Comparison of ENCODE assay signal across 30 mouse cellular contexts in the genomic region with DNA sequence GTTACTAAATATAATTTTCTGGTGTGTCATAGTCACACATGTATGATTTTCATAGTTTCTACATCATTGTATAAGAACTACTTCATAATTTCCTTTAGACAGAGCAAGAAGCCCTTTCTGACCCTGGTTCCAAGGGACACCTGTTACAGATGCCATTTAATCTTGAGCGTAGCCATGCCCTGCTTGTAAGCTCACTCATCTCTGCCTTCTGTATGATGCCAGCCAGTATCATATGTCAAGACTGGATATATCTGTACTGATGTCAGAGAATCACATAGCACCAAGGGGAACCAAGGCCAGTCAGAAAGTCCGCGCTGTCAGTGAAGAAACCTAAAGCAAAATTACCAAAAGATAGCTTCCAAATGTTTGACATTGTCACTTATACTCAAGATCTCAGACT.
"Had no signal": no experiment of that assay in that cellular context is flagged by ENCODE, and none has a peak within 500 bp of the region (broad histone marks: within the 10 kb centered on the region; RNA-seq: fewer than 3 reads in every experiment).

No protein-coding gene starts in this region.

- DNase-seq: heart, postnatal 10 days; heart, postnatal 14 days; heart, postnatal 36 days; heart, postnatal 4 days; kidney, adult 11 months; kidney, adult 18-20 months; kidney, adult 2 months; kidney, adult 8-10 months; kidney, adult 9 months; kidney, postnatal 10 days; kidney, postnatal 14 days; kidney, postnatal 25 days; kidney, postnatal 36 days; kidney, postnatal 4 days; layer of hippocampus, adult 9-11 months; layer of hippocampus, postnatal 36 days had no signal

- H3K27ac ChIP-seq: heart, embryonic 10.5 days; heart, embryonic 13.5 days; heart, embryonic 15.5 days; hindbrain, embryonic 10.5 days; hindbrain, embryonic 12.5 days; hindbrain, embryonic 13.5 days; hindbrain, embryonic 14.5 days; hindbrain, embryonic 15.5 days; hindbrain, postnatal 0 days; intestine, embryonic 15.5 days; kidney, embryonic 15.5 days; kidney, postnatal 0 days; layer of hippocampus, adult 2 months had no signal

- H3K4me3 ChIP-seq: heart, embryonic 10.5 days; heart, embryonic 12.5 days; heart, embryonic 13.5 days; heart, embryonic 15.5 days; hindbrain, embryonic 10.5 days; hindbrain, embryonic 12.5 days; hindbrain, embryonic 13.5 days; hindbrain, embryonic 15.5 days; intestine, embryonic 15.5 days; kidney, embryonic 15.5 days; layer of hippocampus, adult 2 months had no signal
